Mouse (Mus musculus) hindbrain, embryonic 13.5 days (tissue): ENCODE measurements at regions not wholly inside any gene's neighbourhood (a gene's known extent, or its start where the extent isn't known, plus 50 kb on each side); places are given as distances from the start of the nearest gene placed in this dataset.

Experiments
- ATAC-seq: fragments of 200-750 bp; cut with Nextera tagmentation; 2 replicates; pipeline ENCODE4 v1.8.0; 2017; ENCODE audit warnings: moderate TSS enrichment; ENCODE audit not compliant: low FRiP score
- H3K27ac ChIP-seq: fragments of 300-500 bp; sonication (generic); 2 replicates; pipeline ENCODE4 v1.5.1; 2015; ENCODE audit warnings: inconsistent platforms, mild to moderate bottlenecking, moderate library complexity
- H3K27me3 ChIP-seq: fragments of 300-500 bp; sonication (generic); 2 replicates; pipeline ENCODE4 v1.6.1; 2015; ENCODE audit warnings: mild to moderate bottlenecking, inconsistent platforms
- H3K36me3 ChIP-seq: fragments of 300-500 bp; sonication (generic); 2 replicates; pipeline ENCODE4 v1.6.1; 2015; ENCODE audit warnings: mild to moderate bottlenecking, inconsistent platforms
- H3K4me1 ChIP-seq: fragments of 300-500 bp; sonication (generic); replicated peaks from 2 replicates; pipeline ENCODE4 v1.6.1; 2015; ENCODE audit warnings: inconsistent platforms
- H3K4me2 ChIP-seq: fragments of 300-500 bp; sonication (generic); 2 replicates; pipeline ENCODE4 v1.6.1; 2015; ENCODE audit warnings: inconsistent platforms, mild to moderate bottlenecking, moderate library complexity
- H3K4me3 ChIP-seq: fragments of 300-500 bp; sonication (generic); 2 replicates; pipeline ENCODE4 v1.5.1; 2015; ENCODE audit warnings: mild to moderate bottlenecking, inconsistent platforms
- H3K9ac ChIP-seq: fragments of 300-500 bp; sonication (generic); 2 replicates; pipeline ENCODE4 v1.6.1; 2015; ENCODE audit warnings: mild to moderate bottlenecking, inconsistent platforms
- H3K9me3 ChIP-seq: fragments of 300-500 bp; sonication (generic); 2 replicates; pipeline ENCODE4 v1.6.1; 2016; ENCODE audit warnings: inconsistent platforms
- WGBS: fragments of 180-500 bp; shearing (Covaris S2); methylation state at CpG from one replicate; pipeline ENCODE4 v1.1.7; 2015; 5-methylcytosine and 5-hydroxymethylcytosine counted together

- Histone ChIP-seq H3K4me3 (no peak overlapping the region), H3K4me2 (peak overlapping the region; percentile 43), H3K9ac (peak overlapping the region; percentile 35; the same call in 1 of the 2 replicates), H3K36me3 (no peaks in the 10 kb centered on the region), H3K27me3 (0 out of 2 replicates have a peak, but pooled peaks cover 4% of the 10 kb centered on the region), H3K4me1 (peaks cover 33% of the 10 kb centered on the region), H3K9me3 (no peaks in the 10 kb centered on the region), H3K27ac (peak overlapping the region; percentile 67)
- WGBS: 2% methylated on average over 8 of the region's 8 CpGs
- ATAC-seq: no peak
Observed at GRCm38 (mm10) chr1:41275271-41275624, 469.8 kb downstream of the Tmem182 start.

GRCm38 (mm10) chr1:41275642-41276041, 470.2 kb downstream of the Tmem182 start:
- WGBS: 11% methylated on average over 6 of the region's 6 CpGs
- Histone ChIP-seq H3K36me3 (no peaks in the 10 kb centered on the region), H3K27me3 (0 out of 2 replicates have a peak, but pooled peaks cover 4% of the 10 kb centered on the region), H3K9ac (peak overlapping the region; percentile 35; the same call in 1 of the 2 replicates), H3K27ac (peak overlapping the region; percentile 67; the same call in 1 of the 2 replicates), H3K4me1 (peaks cover 29% of the 10 kb centered on the region), H3K4me3 (no peak overlapping the region), H3K9me3 (no peaks in the 10 kb centered on the region), H3K4me2 (peak overlapping the region; percentile 43)
- no peak for ATAC-seq

- H3K4me2 ChIP-seq: no peak overlapping the region
- WGBS: 59% methylated on average over 6 of the region's 6 CpGs
- H3K9ac ChIP-seq: no peak overlapping the region
- H3K9me3 ChIP-seq: no peaks in the 10 kb centered on the region
- H3K36me3 ChIP-seq: no peaks in the 10 kb centered on the region
- H3K27ac ChIP-seq: no peak overlapping the region
- H3K4me1 ChIP-seq: peaks cover 23% of the 10 kb centered on the region
- no peak overlapping the region for H3K4me3 ChIP-seq
- no peak for ATAC-seq
- 0 out of 2 replicates have a peak, but pooled peaks cover 4% of the 10 kb centered on the region for H3K27me3 ChIP-seq
Observed at GRCm38 (mm10) chr1:41276303-41276702, 470.9 kb downstream of the Tmem182 start.

- H3K4me3 ChIP-seq: no peak overlapping the region
- no peak overlapping the region for H3K9ac ChIP-seq
- no peaks in the 10 kb centered on the region for H3K36me3 ChIP-seq
- no peaks in the 10 kb centered on the region for H3K4me1 ChIP-seq
- ATAC-seq: no peak
- no peak overlapping the region for H3K27ac ChIP-seq
- H3K4me2 ChIP-seq: no peak overlapping the region
- 81% methylated on average over 9 of the region's 9 CpGs for WGBS
- H3K27me3 ChIP-seq: no peaks in the 10 kb centered on the region
- no peaks in the 10 kb centered on the region for H3K9me3 ChIP-seq
Observed at GRCm38 (mm10) chr1:41285221-41285620, 479.8 kb downstream of the Tmem182 start.

GRCm38 (mm10) chr1:41286221-41286620, 480.8 kb downstream of the Tmem182 start:
- H3K4me3 ChIP-seq: no peak overlapping the region
- H3K4me1 ChIP-seq: no peaks in the 10 kb centered on the region
- no peaks in the 10 kb centered on the region for H3K27me3 ChIP-seq
- no peak for ATAC-seq
- 91% methylated on average over 9 of the region's 9 CpGs for WGBS
- H3K36me3 ChIP-seq: no peaks in the 10 kb centered on the region
- no peak overlapping the region for H3K4me2 ChIP-seq
- H3K9me3 ChIP-seq: no peaks in the 10 kb centered on the region
- no peak overlapping the region for H3K9ac ChIP-seq
- no peak overlapping the region for H3K27ac ChIP-seq

- 64% methylated on average over 3 of the region's 3 CpGs for WGBS
- Histone ChIP-seq H3K9me3 (no peaks in the 10 kb centered on the region), H3K36me3 (no peaks in the 10 kb centered on the region), H3K27me3 (no peaks in the 10 kb centered on the region), H3K27ac (no peak overlapping the region), H3K4me3 (no peak overlapping the region), H3K4me2 (no peak overlapping the region), H3K4me1 (no peaks in the 10 kb centered on the region), H3K9ac (no peak overlapping the region)
- ATAC-seq: no peak
Observed at GRCm38 (mm10) chr1:41326861-41327480, 521.6 kb downstream of the Tmem182 start.

GRCm38 (mm10) chr1:41349798-41350758, 544.7 kb downstream of the Tmem182 start:
- H3K27me3 ChIP-seq: no peaks in the 10 kb centered on the region
- H3K9me3 ChIP-seq: no peaks in the 10 kb centered on the region
- H3K4me3 ChIP-seq: no peak overlapping the region
- no peak for ATAC-seq
- no peaks in the 10 kb centered on the region for H3K36me3 ChIP-seq
- H3K9ac ChIP-seq: no peak overlapping the region
- WGBS: 57% methylated on average over 16 of the region's 16 CpGs
- no peak overlapping the region for H3K27ac ChIP-seq
- H3K4me2 ChIP-seq: peak overlapping the region; percentile 17; the same call in 1 of the 2 replicates
- peaks cover 5% of the 10 kb centered on the region for H3K4me1 ChIP-seq

- 33% methylated on average over 4 of the region's 4 CpGs for WGBS
- Histone ChIP-seq H3K27ac (no peak overlapping the region), H3K9me3 (no peaks in the 10 kb centered on the region), H3K36me3 (no peaks in the 10 kb centered on the region), H3K27me3 (no peaks in the 10 kb centered on the region), H3K9ac (no peak overlapping the region), H3K4me3 (no peak overlapping the region), H3K4me1 (no peaks in the 10 kb centered on the region; the same call in 1 of the 2 replicates), H3K4me2 (no peak overlapping the region)
- no peak for ATAC-seq
Observed at GRCm38 (mm10) chr1:41359061-41359460, 553.7 kb downstream of the Tmem182 start.

GRCm38 (mm10) chr1:41361512-41361911, 556.1 kb downstream of the Tmem182 start:
- Histone ChIP-seq H3K36me3 (no peaks in the 10 kb centered on the region), H3K27me3 (no peaks in the 10 kb centered on the region), H3K4me2 (no peak overlapping the region), H3K4me3 (no peak overlapping the region), H3K27ac (0 out of 2 replicates have a peak overlapping the region, but pooled peaks have one; percentile 44), H3K4me1 (no peaks in the 10 kb centered on the region; the same call in 1 of the 2 replicates), H3K9me3 (no peaks in the 10 kb centered on the region), H3K9ac (no peak overlapping the region)
- 58% methylated on average over 3 of the region's 3 CpGs for WGBS
- ATAC-seq: no peak

GRCm38 (mm10) chr1:41380013-41380412, 574.6 kb downstream of the Tmem182 start:
- H3K9me3 ChIP-seq: no peaks in the 10 kb centered on the region
- no peak overlapping the region for H3K9ac ChIP-seq
- H3K4me3 ChIP-seq: no peak overlapping the region
- ATAC-seq: 0 out of 2 replicates have a peak, but pooled peaks have one; percentile 32
- no peaks in the 10 kb centered on the region for H3K36me3 ChIP-seq
- no peak overlapping the region for H3K4me2 ChIP-seq
- H3K27me3 ChIP-seq: no peaks in the 10 kb centered on the region
- H3K4me1 ChIP-seq: peaks cover 17% of the 10 kb centered on the region
- H3K27ac ChIP-seq: peak overlapping the region; percentile 14; the same call in 1 of the 2 replicates
- WGBS: 52% methylated on average over 4 of the region's 4 CpGs

- ATAC-seq: no peak
- Histone ChIP-seq H3K4me1 (peaks cover 17% of the 10 kb centered on the region), H3K27ac (no peak overlapping the region), H3K36me3 (no peaks in the 10 kb centered on the region), H3K4me3 (no peak overlapping the region), H3K9ac (no peak overlapping the region), H3K4me2 (no peak overlapping the region), H3K9me3 (no peaks in the 10 kb centered on the region), H3K27me3 (no peaks in the 10 kb centered on the region)
- 66% methylated on average over 7 of the region's 7 CpGs for WGBS
Observed at GRCm38 (mm10) chr1:41381487-41381886, 576.1 kb downstream of the Tmem182 start.

- Histone ChIP-seq H3K27me3 (no peaks in the 10 kb centered on the region), H3K4me3 (no peak overlapping the region), H3K9ac (no peak overlapping the region), H3K4me1 (peaks cover 22% of the 10 kb centered on the region), H3K36me3 (no peaks in the 10 kb centered on the region), H3K27ac (no peak overlapping the region), H3K9me3 (no peaks in the 10 kb centered on the region), H3K4me2 (no peak overlapping the region)
- no peak for ATAC-seq
- WGBS: 17% methylated on average over 1 of the region's 1 CpGs
Observed at GRCm38 (mm10) chr1:41384731-41385130, 579.3 kb downstream of the Tmem182 start.
